Mouse (Mus musculus) lung, embryonic 15.5 days (tissue): ENCODE measurements around the gene Vim. TPM values are rescaled to one million over a fixed set of nuclear protein-coding genes. Genes with fewer than 3 reads are reported as not detected.
"Not testable (repeated sequence)": the region's sequence is repeated elsewhere in the genome, so short reads cannot be mapped to it uniquely, and the experiment has no call there.

Source experiments
- ATAC-seq: fragments of 200-750 bp; cut with Nextera tagmentation; 2 replicates; pipeline ENCODE4 v1.8.0; 2017; ENCODE audit warnings: moderate number of reproducible peaks, borderline replicate concordance; ENCODE audit not compliant: low FRiP score, low TSS enrichment; ENCODE audit errors: extremely low read depth
- H3K27ac ChIP-seq: fragments of 300-500 bp; sonication (generic); 2 replicates; pipeline ENCODE4 v1.5.1; 2015; ENCODE audit warnings: moderate library complexity, mild to moderate bottlenecking, inconsistent platforms
- H3K27me3 ChIP-seq: fragments of 300-500 bp; sonication (generic); 2 replicates; pipeline ENCODE4 v1.6.1; 2015; ENCODE audit warnings: inconsistent platforms
- H3K36me3 ChIP-seq: fragments of 300-500 bp; sonication (generic); 2 replicates; pipeline ENCODE4 v1.6.1; 2015; ENCODE audit warnings: inconsistent platforms
- H3K4me1 ChIP-seq: fragments of 300-500 bp; sonication (generic); 2 replicates; pipeline ENCODE4 v1.6.1; 2015; ENCODE audit warnings: inconsistent platforms
- H3K4me2 ChIP-seq: fragments of 300-500 bp; sonication (generic); 2 replicates; pipeline ENCODE4 v1.6.1; 2015; ENCODE audit warnings: inconsistent platforms, mild to moderate bottlenecking, moderate library complexity
- H3K4me3 ChIP-seq: fragments of 300-500 bp; sonication (generic); 2 replicates; pipeline ENCODE4 v1.5.1; 2015; ENCODE audit warnings: mild to moderate bottlenecking, inconsistent platforms
- H3K9ac ChIP-seq: fragments of 300-500 bp; sonication (generic); 2 replicates; pipeline ENCODE4 v1.6.1; 2015; ENCODE audit warnings: inconsistent platforms
- H3K9me3 ChIP-seq: fragments of 300-500 bp; sonication (generic); 2 replicates; pipeline ENCODE4 v1.6.1; 2016; ENCODE audit warnings: inconsistent platforms
- WGBS: fragments of 180-500 bp; shearing (Covaris S2); methylation state at CpG from one replicate; pipeline ENCODE4 v1.1.7; 2015; 5-methylcytosine and 5-hydroxymethylcytosine counted together
- polyA plus RNA-seq: library from polyadenylated mRNA; unstranded; fragments of >200 nt; fragmentation: Nextera tagmentation; extraction: Ambion mirVana; gene quantifications from 2 replicates; pipeline ENCODE4 v1.2.1, GENCODE M21; 2015

The Vim gene
- polyA plus RNA-seq, 1 experiment from 2014 or later = 870 TPM

GRCm38 (mm10) chr2:13583746-13584145 lies 10.0 kb downstream of the Vim start:
- not testable (repeated sequence) for ATAC-seq, H3K9ac ChIP-seq

DNA sequence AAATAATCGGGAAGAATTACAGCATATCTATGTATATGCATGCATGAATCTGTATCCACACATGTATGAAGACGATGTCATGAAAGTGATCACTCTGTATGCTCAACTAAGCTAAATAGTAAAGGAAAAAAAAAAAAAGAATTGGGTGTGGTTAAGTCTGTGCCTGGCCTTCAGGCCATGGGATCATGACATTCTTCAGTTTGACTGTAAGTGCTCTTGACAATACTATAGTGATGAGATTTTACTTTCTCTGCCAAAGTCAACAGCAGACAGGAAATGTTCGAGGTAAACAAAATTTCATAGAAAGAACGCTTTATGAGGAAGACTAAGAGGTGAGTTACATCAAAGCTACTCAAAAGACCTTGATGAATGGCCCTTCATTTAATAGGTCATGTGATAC lies 19.6 kb downstream of the Vim start:
- ATAC-seq = no peak
- Histone ChIP-seq H3K9me3 (no peaks in the 10 kb centered on the region), H3K36me3 (no peaks in the 10 kb centered on the region), H3K4me1 (no peaks in the 10 kb centered on the region), H3K4me3 (no peak overlapping the region), H3K27me3 (no peaks in the 10 kb centered on the region), H3K4me2 (no peak overlapping the region), H3K27ac (no peak overlapping the region), H3K9ac (no peak overlapping the region)
- 51% methylated on average over 4 of the region's 4 CpGs for WGBS

More at GRCm38 (mm10) chr2:13583746-13584145, 10.0 kb downstream of the Vim start:
- not testable (repeated sequence) for H3K27me3 ChIP-seq, H3K4me1 ChIP-seq, H3K9me3 ChIP-seq, H3K4me3 ChIP-seq, H3K4me2 ChIP-seq, H3K27ac ChIP-seq
- H3K36me3 ChIP-seq = peaks cover 41% of the 10 kb centered on the region

- H3K27me3 ChIP-seq = no peaks in the 10 kb centered on the region
- H3K4me1 ChIP-seq = no peaks in the 10 kb centered on the region
- H3K9ac ChIP-seq = no peak overlapping the region
- no peak for ATAC-seq
- no peak overlapping the region for H3K27ac ChIP-seq
- no peak overlapping the region for H3K4me3 ChIP-seq
- no peaks in the 10 kb centered on the region for H3K36me3 ChIP-seq
- H3K9me3 ChIP-seq = no peaks in the 10 kb centered on the region
- 76% methylated on average over 1 of the region's 1 CpGs for WGBS
- no peak overlapping the region for H3K4me2 ChIP-seq
Measured at GRCm38 (mm10) chr2:13596965-13597656, 23.4 kb downstream of the Vim start.

GRCm38 (mm10) chr2:13598166-13598565 lies 24.4 kb downstream of the Vim start:
- H3K4me2 ChIP-seq = no peak overlapping the region
- no peaks in the 10 kb centered on the region for H3K36me3 ChIP-seq
- no peaks in the 10 kb centered on the region for H3K9me3 ChIP-seq
- no peak overlapping the region for H3K9ac ChIP-seq
- no peak overlapping the region for H3K4me3 ChIP-seq
- H3K4me1 ChIP-seq = no peaks in the 10 kb centered on the region
- H3K27me3 ChIP-seq = no peaks in the 10 kb centered on the region
- ATAC-seq = no peak
- H3K27ac ChIP-seq = no peak overlapping the region
- 65% methylated on average over 5 of the region's 5 CpGs for WGBS

- H3K36me3 ChIP-seq = no peaks in the 10 kb centered on the region
- no peak overlapping the region for H3K4me2 ChIP-seq
- no peaks in the 10 kb centered on the region for H3K9me3 ChIP-seq
- no peak overlapping the region for H3K27ac ChIP-seq
- no peak overlapping the region for H3K4me3 ChIP-seq
- H3K9ac ChIP-seq = no peak overlapping the region
- H3K27me3 ChIP-seq = no peaks in the 10 kb centered on the region
- H3K4me1 ChIP-seq = no peaks in the 10 kb centered on the region
- no peak for ATAC-seq
Measured at GRCm38 (mm10) chr2:13603093-13603492, 29.4 kb downstream of the Vim start.

GRCm38 (mm10) chr2:13603636-13604035 lies 29.9 kb downstream of the Vim start:
- H3K27me3 ChIP-seq, H3K4me3 ChIP-seq, H3K36me3 ChIP-seq, H3K4me1 ChIP-seq, ATAC-seq, H3K9me3 ChIP-seq, H3K9ac ChIP-seq, H3K4me2 ChIP-seq, H3K27ac ChIP-seq: not testable (repeated sequence)
- WGBS = 41% methylated on average over 5 of the region's 5 CpGs

DNA sequence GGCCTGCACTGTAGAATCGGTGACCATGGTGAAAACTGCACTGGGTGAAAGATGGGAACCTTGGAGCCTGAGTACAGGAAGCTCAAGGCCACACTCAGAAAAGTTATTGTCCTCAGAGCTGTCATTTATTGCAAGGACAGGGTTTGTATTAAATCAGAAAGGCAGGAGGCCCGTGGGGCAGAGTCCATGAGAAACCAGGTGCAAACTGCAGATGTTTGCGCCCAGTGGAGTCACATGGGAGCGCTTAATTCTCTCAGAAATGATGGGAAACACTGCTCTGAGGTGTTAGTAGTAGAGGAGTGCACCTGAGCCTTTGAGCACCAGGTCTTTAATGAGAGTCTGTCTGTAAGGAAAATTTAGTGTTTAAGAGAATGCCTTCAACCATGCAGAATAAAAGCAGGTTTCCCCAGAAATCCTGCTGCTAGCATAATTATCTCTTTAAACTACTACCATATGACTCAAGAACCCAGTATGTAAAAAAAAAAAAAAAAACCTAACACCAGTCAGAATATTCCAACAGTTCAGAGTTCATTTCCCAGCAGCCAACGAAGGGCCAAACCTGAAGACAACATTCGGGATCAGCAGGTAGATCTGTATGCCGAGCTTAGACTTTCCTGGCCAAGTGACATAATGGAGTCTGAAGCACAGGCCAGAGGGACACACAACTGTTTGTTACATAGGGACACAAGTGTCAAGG lies 56.6 kb downstream of the Vim start:
- H3K4me3 ChIP-seq = no peak overlapping the region
- H3K9me3 ChIP-seq = no peaks in the 10 kb centered on the region
- no peaks in the 10 kb centered on the region for H3K27me3 ChIP-seq
- no peaks in the 10 kb centered on the region for H3K36me3 ChIP-seq
- no peaks in the 10 kb centered on the region for H3K4me1 ChIP-seq
- H3K4me2 ChIP-seq = no peak overlapping the region
- 82% methylated on average over 7 of the region's 7 CpGs for WGBS
- ATAC-seq = no peak
- H3K9ac ChIP-seq = no peak overlapping the region
- no peak overlapping the region for H3K27ac ChIP-seq

Other genes with a start within 250 kb of the Vim start
- gene Cubn, start 82.1 kb upstream of the Vim start, polyA plus RNA-seq = 0.72 and 0.76 TPM in 2 replicates
- gene Trdmt1, start 29.3 kb upstream of the Vim start, polyA plus RNA-seq = 16.0 and 16.2 TPM in 2 replicates
- gene St8sia6, start 220.1 kb downstream of the Vim start, polyA plus RNA-seq = 2.7 and 2.9 TPM in 2 replicates